Mouse (Mus musculus): Measurements from ENCODE around the gene Rap1b. TPM values are rescaled to one million over a fixed set of nuclear protein-coding genes. Genes with fewer than 3 reads are reported as not detected.

Gene Rap1b
- polyA plus RNA-seq (2017; shearing (Covaris generic)): 715 TPM

DNA sequence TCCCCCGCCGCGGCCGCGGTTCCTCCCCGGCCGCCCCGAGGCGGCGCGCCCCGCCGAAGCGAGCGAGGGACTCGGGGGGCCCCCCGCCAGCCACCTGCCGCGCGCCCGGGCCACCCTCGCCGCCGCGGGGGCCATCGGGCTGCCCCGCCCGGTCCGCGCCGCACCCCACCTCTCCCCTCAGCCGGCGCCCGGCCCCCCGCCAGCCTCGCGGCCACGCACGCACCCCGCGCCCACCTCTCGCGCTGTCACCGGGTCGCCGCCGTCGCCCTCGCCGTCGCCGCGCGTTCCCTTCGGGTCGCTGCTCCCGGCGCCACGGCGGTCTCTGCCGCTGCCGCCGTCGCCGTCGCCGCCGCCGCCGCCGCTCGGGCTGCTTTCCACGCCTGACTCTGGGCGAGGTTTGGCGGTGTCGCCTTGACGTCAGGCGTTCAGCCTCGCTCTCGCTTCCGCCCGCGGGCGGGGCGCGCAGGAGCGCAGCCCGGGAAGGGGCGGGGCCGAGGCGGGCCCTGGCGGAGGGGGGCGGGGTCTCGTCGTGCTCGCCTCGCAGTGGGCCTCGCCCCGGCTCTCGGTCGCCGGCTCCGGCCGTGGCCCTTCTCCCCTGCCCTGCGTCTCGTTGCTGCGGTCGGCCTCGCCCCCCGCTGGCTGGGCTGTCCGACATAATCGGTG, at the start of gene Rap1b:
Gene Rap1b (minus strand): TSS at position 439 of the 663 bp plus-strand sequence.

DNA sequence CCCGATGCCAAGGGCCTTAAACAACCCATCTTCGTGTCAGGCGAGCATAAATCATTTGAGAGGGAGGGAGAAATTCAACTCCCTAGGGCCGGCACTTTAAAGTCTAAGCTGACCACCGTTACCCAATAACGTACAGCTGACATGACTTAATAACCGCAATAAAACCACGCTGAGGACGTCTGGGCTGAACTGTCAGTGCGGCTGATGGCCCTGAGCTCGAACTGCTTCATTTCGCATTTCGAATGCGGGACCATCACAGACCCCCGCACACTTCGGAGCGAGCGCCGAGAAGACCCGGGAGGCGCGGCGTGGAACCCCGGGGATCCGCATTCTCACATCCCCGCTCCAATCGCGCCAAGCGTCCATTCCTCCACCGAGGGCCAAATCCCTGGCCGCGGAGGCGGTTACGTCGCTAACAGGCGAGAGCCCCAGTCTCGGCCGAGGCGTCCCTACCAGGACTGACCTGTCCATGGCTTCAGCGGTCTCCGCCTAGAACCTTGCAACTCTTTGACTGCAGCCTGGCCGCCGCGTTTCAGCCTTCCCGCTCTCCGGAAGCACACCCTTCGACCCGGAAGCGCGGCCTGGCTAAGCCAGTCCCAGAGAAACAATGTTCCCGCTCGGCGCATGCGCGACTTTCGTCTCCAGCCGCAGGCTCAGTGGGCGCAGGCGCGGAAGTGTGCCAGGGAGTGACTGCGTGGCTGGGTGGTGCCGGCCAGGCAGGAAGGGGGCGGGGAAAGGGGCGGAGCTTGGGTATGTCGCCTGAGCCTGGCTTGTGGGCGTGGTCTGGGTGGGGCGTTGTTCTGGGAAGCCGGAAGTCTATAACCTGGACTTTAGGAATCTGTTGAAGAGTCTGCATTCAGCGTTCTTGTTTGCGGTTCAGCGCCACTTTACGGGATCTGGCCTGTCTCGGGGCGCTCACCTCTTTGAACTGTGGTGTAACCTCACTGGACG, 53.4 kb downstream of the Rap1b start, which contains the start of gene Nup107:
Gene Nup107 (minus strand): TSS at position 565 of the 951 bp plus-strand sequence.

Other genes starting within 250 kb of the Rap1b start
- 92.1 TPM for gene Cpm, start 216.5 kb downstream of the Rap1b start, polyA plus RNA-seq (2017; shearing (Covaris generic))
- gene Mdm2, start 135.3 kb downstream of the Rap1b start, polyA plus RNA-seq (2017; shearing (Covaris generic)): 109 TPM
- gene Slc35e3, start 99.7 kb downstream of the Rap1b start, polyA plus RNA-seq (2017; shearing (Covaris generic)): 5.6 TPM
- gene Nup107, start 53.3 kb downstream of the Rap1b start, polyA plus RNA-seq (2017; shearing (Covaris generic)): 39.3 TPM